Mouse (Mus musculus): ENCODE results near the gene Aif1l.
A peak's percentile ranks its signal among the peaks of the same experiment; 100 is the strongest.

Aif1l gene

GRCm38 (mm10) chr2:31938298-31938697 is 11.6 kb upstream of the Aif1l start:
- Histone ChIP-seq H3K4me1 (replicated peaks; ENCODE audit: low read depth, low read length) (peaks cover 3% of the 10 kb centered on the region; the same call in 1 of the 2 replicates), H3K4me3 (replicated peaks; ENCODE audit: low read length) (no peak overlapping the region), H3K36me3 (ENCODE audit: insufficient read depth, low read length) (no peaks in the 10 kb centered on the region), H3K27me3 (ENCODE audit: insufficient read depth, low read length) (peaks cover 21% of the 10 kb centered on the region), H3K9me3 (ENCODE audit: low read length) (peaks cover 8% of the 10 kb centered on the region)
- no peak for TF ChIP-seq POU5F1 (IDR thresholded peaks at IDR 0.05; ENCODE audit: borderline replicate concordance, low read length)
- TF ChIP-seq NANOG (IDR thresholded peaks at IDR 0.05; ENCODE audit: borderline replicate concordance, low read length) = no peak
- TF ChIP-seq CTCF (conservative IDR thresholded peaks at IDR 0.05; ENCODE audit: low read length) = no peak

GRCm38 (mm10) chr2:31943011-31943410 is 6.9 kb upstream of the Aif1l start:
- TF ChIP-seq CTCF (conservative IDR thresholded peaks at IDR 0.05; ENCODE audit: low read length) (no peak), POU5F1 (IDR thresholded peaks at IDR 0.05; ENCODE audit: borderline replicate concordance, low read length) (no peak), NANOG (IDR thresholded peaks at IDR 0.05; ENCODE audit: borderline replicate concordance, low read length) (no peak)
- peaks cover 36% of the 10 kb centered on the region for H3K27me3 ChIP-seq (ENCODE audit: insufficient read depth, low read length)

GRCm38 (mm10) chr2:31945580-31945979 is 4.4 kb upstream of the Aif1l start:
- Histone ChIP-seq H3K4me1 (replicated peaks; ENCODE audit: low read depth, low read length) (peaks cover 12% of the 10 kb centered on the region), H3K4me3 (replicated peaks; ENCODE audit: low read length) (no peak overlapping the region), H3K36me3 (ENCODE audit: insufficient read depth, low read length) (no peaks in the 10 kb centered on the region), H3K27me3 (ENCODE audit: insufficient read depth, low read length) (peaks cover 56% of the 10 kb centered on the region), H3K9me3 (ENCODE audit: low read length) (no peaks in the 10 kb centered on the region)
- no peak for TF ChIP-seq CTCF (conservative IDR thresholded peaks at IDR 0.05; ENCODE audit: low read length)
- no peak for TF ChIP-seq NANOG (IDR thresholded peaks at IDR 0.05; ENCODE audit: borderline replicate concordance, low read length)
- no peak for TF ChIP-seq POU5F1 (IDR thresholded peaks at IDR 0.05; ENCODE audit: borderline replicate concordance, low read length)

More at GRCm38 (mm10) chr2:31943011-31943410, 6.9 kb upstream of the Aif1l start:
- Histone ChIP-seq H3K4me3 (replicated peaks; ENCODE audit: low read length) (no peak overlapping the region), H3K36me3 (ENCODE audit: insufficient read depth, low read length) (no peaks in the 10 kb centered on the region), H3K9me3 (ENCODE audit: low read length) (no peaks in the 10 kb centered on the region), H3K4me1 (replicated peaks; ENCODE audit: low read depth, low read length) (no peaks in the 10 kb centered on the region)

GRCm38 (mm10) chr2:31948392-31948791 is 1.5 kb upstream of the Aif1l start:
- TF ChIP-seq POU5F1 (IDR thresholded peaks at IDR 0.05; ENCODE audit: borderline replicate concordance, low read length) = no peak
- no peak for TF ChIP-seq NANOG (IDR thresholded peaks at IDR 0.05; ENCODE audit: borderline replicate concordance, low read length)
- TF ChIP-seq CTCF (conservative IDR thresholded peaks at IDR 0.05; ENCODE audit: low read length) = no peak
- Histone ChIP-seq H3K36me3 (ENCODE audit: insufficient read depth, low read length) (no peaks in the 10 kb centered on the region), H3K27me3 (ENCODE audit: insufficient read depth, low read length) (peaks cover 79% of the 10 kb centered on the region)

GRCm38 (mm10) chr2:31948801-31949200 is 1.1 kb upstream of the Aif1l start:
- Histone ChIP-seq H3K4me3 (replicated peaks; ENCODE audit: low read length) (no peak overlapping the region), H3K9me3 (ENCODE audit: low read length) (no peaks in the 10 kb centered on the region)
- TF ChIP-seq POU5F1 (IDR thresholded peaks at IDR 0.05; ENCODE audit: borderline replicate concordance, low read length) = no peak
- TF ChIP-seq CTCF (conservative IDR thresholded peaks at IDR 0.05; ENCODE audit: low read length) = no peak
- TF ChIP-seq NANOG (IDR thresholded peaks at IDR 0.05; ENCODE audit: borderline replicate concordance, low read length) = no peak

More at GRCm38 (mm10) chr2:31948392-31948791, 1.5 kb upstream of the Aif1l start:
- Histone ChIP-seq H3K4me1 (replicated peaks; ENCODE audit: low read depth, low read length) (peaks cover 22% of the 10 kb centered on the region), H3K4me3 (replicated peaks; ENCODE audit: low read length) (no peak overlapping the region), H3K9me3 (ENCODE audit: low read length) (no peaks in the 10 kb centered on the region)

GRCm38 (mm10) chr2:31950966-31951365 is 1.0 kb downstream of the Aif1l start:
- Histone ChIP-seq H3K4me3 (replicated peaks; ENCODE audit: low read length) (peak overlapping the region; percentile 84), H3K36me3 (ENCODE audit: insufficient read depth, low read length) (no peaks in the 10 kb centered on the region), H3K27me3 (ENCODE audit: insufficient read depth, low read length) (peaks cover 69% of the 10 kb centered on the region), H3K9me3 (ENCODE audit: low read length) (no peaks in the 10 kb centered on the region), H3K4me1 (replicated peaks; ENCODE audit: low read depth, low read length) (peaks cover 36% of the 10 kb centered on the region)
- TF ChIP-seq NANOG (IDR thresholded peaks at IDR 0.05; ENCODE audit: borderline replicate concordance, low read length) (no peak), CTCF (conservative IDR thresholded peaks at IDR 0.05; ENCODE audit: low read length) (no peak)

More at GRCm38 (mm10) chr2:31948801-31949200, 1.1 kb upstream of the Aif1l start:
- peaks cover 82% of the 10 kb centered on the region for H3K27me3 ChIP-seq (ENCODE audit: insufficient read depth, low read length)
- H3K4me1 ChIP-seq (replicated peaks; ENCODE audit: low read depth, low read length) = peaks cover 23% of the 10 kb centered on the region
- no peaks in the 10 kb centered on the region for H3K36me3 ChIP-seq (ENCODE audit: insufficient read depth, low read length)

- H3K9me3 ChIP-seq (ENCODE audit: low read length) = no peaks in the 10 kb centered on the region
- H3K4me1 ChIP-seq (replicated peaks; ENCODE audit: low read depth, low read length) = peaks cover 47% of the 10 kb centered on the region
- TF ChIP-seq POU5F1 (IDR thresholded peaks at IDR 0.05; ENCODE audit: borderline replicate concordance, low read length) = no peak
- no peak for TF ChIP-seq CTCF (conservative IDR thresholded peaks at IDR 0.05; ENCODE audit: low read length)
- no peak for TF ChIP-seq NANOG (IDR thresholded peaks at IDR 0.05; ENCODE audit: borderline replicate concordance, low read length)
- peaks cover 58% of the 10 kb centered on the region for H3K27me3 ChIP-seq (ENCODE audit: insufficient read depth, low read length)
- no peak overlapping the region for H3K4me3 ChIP-seq (replicated peaks; ENCODE audit: low read length)
- no peaks in the 10 kb centered on the region for H3K36me3 ChIP-seq (ENCODE audit: insufficient read depth, low read length)
These were observed 2.3 kb downstream of the Aif1l start for GRCm38 (mm10) chr2:31952236-31952635.

GRCm38 (mm10) chr2:31952725-31953124 is 2.8 kb downstream of the Aif1l start:
- peaks cover 50% of the 10 kb centered on the region for H3K4me1 ChIP-seq (replicated peaks; ENCODE audit: low read depth, low read length)
- H3K4me3 ChIP-seq (replicated peaks; ENCODE audit: low read length) = no peak overlapping the region
- TF ChIP-seq CTCF (conservative IDR thresholded peaks at IDR 0.05; ENCODE audit: low read length) = no peak
- H3K27me3 ChIP-seq (ENCODE audit: insufficient read depth, low read length) = peaks cover 58% of the 10 kb centered on the region
- no peaks in the 10 kb centered on the region for H3K9me3 ChIP-seq (ENCODE audit: low read length)
- H3K36me3 ChIP-seq (ENCODE audit: insufficient read depth, low read length) = no peaks in the 10 kb centered on the region

- peaks cover 48% of the 10 kb centered on the region for H3K27me3 ChIP-seq (ENCODE audit: insufficient read depth, low read length)
- H3K9me3 ChIP-seq (ENCODE audit: low read length) = no peaks in the 10 kb centered on the region
- no peak overlapping the region for H3K4me3 ChIP-seq (replicated peaks; ENCODE audit: low read length)
- H3K4me1 ChIP-seq (replicated peaks; ENCODE audit: low read depth, low read length) = peaks cover 45% of the 10 kb centered on the region
- TF ChIP-seq POU5F1 (IDR thresholded peaks at IDR 0.05; ENCODE audit: borderline replicate concordance, low read length) (no peak), CTCF (conservative IDR thresholded peaks at IDR 0.05; ENCODE audit: low read length) (no peak), NANOG (IDR thresholded peaks at IDR 0.05; ENCODE audit: borderline replicate concordance, low read length) (no peak)
- no peaks in the 10 kb centered on the region for H3K36me3 ChIP-seq (ENCODE audit: insufficient read depth, low read length)
These were observed 3.7 kb downstream of the Aif1l start for GRCm38 (mm10) chr2:31953687-31954086.

Measured in E14TG2a.4 (cell line).